Mouse (Mus musculus) urinary bladder, postnatal 14 days (tissue): ENCODE measurements at regions not wholly inside any gene's neighbourhood (a gene's known extent, or its start where the extent isn't known, plus 50 kb on each side); places are given as distances from the start of the nearest gene placed in this dataset.
"Not testable (repeated sequence)": the region's sequence is repeated elsewhere in the genome, so short reads cannot be mapped to it uniquely, and the experiment has no call there.

Experiments
- DNase-seq: peaks from one replicate; pipeline ENCODE4 v3.0.0; 2021; ENCODE audit warnings: low spot score

DNA sequence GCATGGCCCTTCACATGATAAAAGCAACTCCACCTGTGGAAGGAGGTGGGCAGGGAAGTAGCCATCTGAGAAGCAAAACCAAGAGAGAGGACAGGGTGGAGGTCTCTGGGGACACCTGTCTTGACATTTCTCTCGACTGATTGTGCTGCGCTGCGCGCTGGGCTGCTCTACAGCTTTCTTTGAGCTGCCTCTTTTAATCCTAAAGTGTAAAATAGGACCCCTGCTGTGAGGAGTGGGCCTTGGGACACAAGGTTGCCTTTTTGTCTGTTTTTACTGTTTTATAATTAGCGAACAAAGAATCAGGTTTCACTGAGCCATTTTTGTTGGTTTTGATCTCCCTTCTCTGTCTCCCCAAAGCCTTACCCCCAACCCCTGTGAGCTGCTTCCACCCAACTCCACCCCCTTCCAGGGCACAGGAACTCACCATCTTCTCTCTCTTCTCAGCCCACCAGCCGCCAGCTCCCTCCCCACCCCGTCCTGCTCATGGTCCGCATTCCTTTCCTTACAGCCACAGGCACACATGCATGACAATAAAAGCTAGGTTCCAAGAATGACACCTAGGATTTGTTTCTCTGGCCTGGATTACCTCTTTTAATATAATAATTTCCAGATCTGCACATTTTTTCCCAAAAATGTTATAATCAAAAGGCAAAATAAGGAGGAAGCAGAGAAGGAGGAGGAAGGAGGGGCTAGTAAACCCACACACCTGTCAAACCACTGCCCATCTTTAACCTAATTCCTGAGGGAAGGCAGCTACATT, 57.3 kb downstream of the Cbln4 start:
- DNase-seq = no peak

GRCm38 (mm10) chr2:171969311-171969905, 73.9 kb downstream of the Cbln4 start:
- DNase-seq = no peak

DNA sequence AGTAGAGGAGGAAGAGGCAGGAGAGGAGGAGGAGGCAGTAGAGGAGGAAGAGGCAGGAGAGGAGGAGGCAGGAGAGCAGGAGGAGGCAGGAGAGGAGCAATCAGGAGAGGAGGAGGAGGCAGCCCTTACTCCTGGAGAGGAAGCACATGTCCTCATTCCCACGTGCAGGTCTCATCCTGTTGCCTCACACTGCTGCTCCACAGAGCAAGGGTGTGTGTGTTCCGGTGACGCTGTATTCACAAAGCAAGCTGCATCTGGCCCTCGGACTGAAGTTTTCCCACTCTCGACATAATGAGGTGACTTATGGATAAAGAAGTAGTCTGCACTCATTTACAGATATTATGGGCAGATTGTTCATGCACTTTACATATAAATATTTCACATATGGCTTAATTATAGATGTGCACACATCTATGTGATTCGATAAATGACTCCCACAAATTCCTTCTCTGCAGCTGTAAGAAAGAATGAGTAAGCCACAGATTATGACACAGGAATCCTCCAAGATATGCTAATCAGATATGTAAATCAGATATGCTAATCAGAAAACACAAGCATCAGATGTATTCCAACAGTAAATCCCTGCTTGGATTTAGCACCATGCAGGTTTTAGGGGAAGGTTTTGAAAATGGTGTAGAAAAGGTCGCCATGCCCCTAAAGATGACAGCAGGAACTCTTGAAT, 96.6 kb downstream of the Cbln4 start:
- no peak for DNase-seq

DNA sequence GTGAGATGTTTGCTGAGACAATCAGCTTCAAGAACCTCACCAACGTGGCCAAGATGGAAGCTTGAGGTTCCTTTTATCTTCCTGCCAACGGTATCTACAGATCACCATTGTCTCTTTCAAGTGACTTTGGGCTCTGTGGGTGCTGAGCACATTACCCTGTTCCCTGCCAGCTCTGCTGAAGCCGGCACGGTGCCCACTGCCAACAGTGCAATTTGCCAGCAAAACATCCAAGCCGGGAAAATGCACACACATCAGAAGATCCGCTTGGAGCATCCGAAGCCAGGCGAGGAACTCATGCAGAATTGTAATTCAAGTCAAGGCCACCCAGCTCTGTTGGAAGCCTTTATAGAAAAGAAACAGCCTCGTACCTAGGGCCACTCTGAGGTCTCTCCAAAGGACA, 100.6 kb downstream of the Cbln4 start:
- no peak for DNase-seq

- DNase-seq = no peak
These were observed 107.5 kb downstream of the Cbln4 start for GRCm38 (mm10) chr2:171935646-171936325.

DNA sequence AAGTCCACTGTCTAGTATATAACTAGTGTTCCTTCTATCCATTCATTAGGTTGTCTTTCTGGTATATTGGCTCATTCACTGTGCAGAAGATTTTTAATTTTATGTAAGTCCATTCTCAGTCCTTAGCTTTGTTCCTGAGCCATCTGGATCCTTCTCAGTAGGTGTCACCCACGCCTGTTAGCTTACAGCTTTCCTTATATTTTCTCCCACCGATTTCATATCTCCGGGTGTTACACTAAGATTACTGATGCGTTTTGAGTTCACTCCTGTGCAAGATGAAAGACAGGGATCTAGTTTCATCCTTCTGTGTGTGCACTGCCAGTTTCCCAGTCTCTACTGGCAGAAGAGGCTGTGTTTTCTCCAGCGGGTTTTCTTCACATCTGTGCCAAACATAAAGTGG, 122.3 kb downstream of the Cbln4 start:
- no peak for DNase-seq

- no peak for DNase-seq
These were observed 156.0 kb downstream of the Cbln4 start for GRCm38 (mm10) chr2:171887306-171887705.

DNA sequence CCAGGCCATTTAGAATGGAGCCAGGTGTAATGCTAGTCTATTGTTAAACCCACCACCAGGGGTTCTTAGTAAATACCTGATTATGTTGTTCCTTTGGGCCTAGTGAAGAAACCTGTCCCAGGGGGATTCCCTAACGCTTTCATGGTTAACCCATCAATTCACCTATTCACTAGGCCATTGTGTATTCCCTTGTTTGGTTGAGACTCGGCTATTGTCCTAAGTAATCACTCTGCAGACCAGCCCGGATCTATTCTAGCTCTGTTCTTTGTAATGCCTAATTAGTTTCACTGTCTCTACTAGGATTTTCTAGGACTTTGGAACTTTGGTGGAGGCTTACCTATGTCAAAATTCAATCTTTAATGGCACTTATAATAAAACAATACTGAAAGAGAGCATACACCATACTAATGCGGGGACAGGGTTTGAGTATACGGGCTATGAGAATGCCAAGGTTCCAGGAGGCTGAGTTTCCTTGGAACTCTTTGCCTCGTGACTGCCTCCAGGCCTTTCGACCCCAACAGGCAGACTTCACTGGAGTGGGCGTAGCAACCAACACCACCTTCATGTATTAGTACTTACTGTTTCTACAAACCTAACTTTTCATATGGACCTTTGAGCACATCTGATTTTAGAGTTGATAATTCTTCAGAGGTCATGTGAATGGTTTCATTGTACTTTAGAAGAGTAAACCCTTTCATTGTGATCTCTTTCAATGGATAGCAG, 163.9 kb downstream of the Cbln4 start:
- not testable (repeated sequence) for DNase-seq

- DNase-seq = no peak
These were observed 175.7 kb downstream of the Cbln4 start for GRCm38 (mm10) chr2:171867550-171867949.

- DNase-seq = no peak
These were observed 178.8 kb downstream of the Cbln4 start for GRCm38 (mm10) chr2:171864376-171864965.

DNA sequence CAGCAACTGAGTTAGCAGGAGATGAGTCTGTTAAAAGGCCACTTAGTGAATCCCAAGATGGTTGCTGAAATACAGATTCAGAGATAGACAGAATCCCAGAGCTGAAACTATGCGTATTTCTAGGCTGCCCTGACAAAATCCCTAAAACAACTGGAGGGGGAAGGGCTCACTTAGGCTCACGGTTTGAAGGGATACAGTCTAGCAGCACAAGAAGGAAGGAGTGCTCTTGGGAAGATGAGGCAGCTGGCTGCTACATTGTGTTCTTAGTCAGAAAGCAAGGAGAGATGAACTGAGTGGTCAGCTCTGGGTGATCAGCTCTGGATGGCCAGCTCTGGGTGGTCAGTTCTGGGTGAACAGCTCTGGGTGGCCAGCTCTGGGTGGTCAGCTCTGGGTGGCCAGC, 180.6 kb downstream of the Cbln4 start:
- no peak for DNase-seq

GRCm38 (mm10) chr2:171858894-171859293, 184.4 kb downstream of the Cbln4 start:
- DNase-seq = no peak

DNA sequence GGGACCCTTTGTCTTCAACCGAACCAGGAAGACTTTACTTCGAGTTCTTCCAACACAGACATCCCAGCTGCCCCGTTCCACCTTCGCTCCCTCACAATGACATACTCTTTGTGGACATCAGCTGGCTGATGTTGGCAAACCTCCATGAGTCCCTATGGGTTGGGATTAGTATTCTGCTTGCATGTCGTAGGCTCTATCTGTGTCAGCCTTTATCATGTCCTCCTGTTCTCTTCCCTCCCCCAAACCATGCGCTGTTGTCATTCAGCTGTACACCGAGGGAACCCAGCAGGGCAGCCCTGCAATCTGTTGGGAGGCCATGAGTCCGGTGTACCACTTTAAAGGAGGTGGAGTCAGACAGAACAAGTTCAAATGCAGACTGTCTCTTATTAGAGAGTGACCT, 186.8 kb downstream of the Cbln4 start:
- DNase-seq = no peak

DNA sequence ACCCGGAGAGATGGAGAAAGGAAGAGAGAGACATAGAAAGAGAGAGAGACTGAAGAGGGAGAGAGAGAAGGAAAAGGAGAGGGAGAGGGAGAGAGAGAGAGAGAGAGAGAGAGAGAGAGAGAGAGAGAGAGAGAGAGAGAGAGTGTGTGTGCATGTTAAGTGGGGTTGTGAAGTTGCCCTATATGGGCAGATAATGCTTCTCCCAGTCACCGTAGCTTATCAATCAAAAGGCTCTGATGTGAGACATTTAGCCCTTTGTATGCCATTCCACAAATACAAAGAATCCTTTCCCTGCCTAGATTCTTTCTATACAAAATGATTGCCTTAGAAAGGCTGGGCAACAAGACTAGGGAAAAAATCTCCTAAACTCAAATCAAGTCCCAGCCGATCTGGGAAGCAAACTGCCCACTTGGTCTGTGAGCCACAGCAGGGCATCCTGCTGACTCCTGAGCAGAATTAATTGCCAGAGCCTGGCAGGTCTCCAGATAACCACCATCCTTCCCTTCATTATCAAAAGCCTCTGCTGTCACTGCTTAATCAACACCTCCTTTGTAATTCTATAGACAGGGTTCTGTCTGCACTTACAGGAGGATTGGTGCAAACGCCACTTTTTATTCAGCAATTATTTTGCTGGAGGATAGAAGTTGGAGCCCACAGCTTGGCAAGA, 196.3 kb downstream of the Cbln4 start:
- DNase-seq = no peak

- DNase-seq = no peak
These were observed 203.1 kb downstream of the Cbln4 start for GRCm38 (mm10) chr2:171840058-171840713.

GRCm38 (mm10) chr2:171822156-171822555, 221.1 kb downstream of the Cbln4 start:
- no peak for DNase-seq

DNA sequence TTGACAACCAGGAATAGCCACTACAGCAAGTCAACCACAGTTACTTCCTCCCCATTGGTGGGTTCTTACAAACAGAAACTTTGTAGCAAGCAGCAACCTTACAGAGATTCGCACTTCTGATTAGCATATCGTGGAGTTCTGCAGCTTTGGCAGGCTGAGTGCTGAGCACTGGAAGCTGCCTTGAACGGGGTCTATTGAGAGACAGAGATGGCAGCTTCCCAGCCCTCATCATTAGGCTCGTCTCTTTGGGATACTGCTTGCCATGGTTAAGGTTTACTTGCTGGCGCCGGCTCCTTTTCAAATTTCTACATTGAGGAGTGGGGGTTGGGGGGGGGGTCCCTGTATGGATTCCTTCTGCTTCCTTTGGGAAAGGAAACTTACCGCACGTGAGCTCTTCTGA, 224.8 kb downstream of the Cbln4 start:
- DNase-seq = no peak

DNA sequence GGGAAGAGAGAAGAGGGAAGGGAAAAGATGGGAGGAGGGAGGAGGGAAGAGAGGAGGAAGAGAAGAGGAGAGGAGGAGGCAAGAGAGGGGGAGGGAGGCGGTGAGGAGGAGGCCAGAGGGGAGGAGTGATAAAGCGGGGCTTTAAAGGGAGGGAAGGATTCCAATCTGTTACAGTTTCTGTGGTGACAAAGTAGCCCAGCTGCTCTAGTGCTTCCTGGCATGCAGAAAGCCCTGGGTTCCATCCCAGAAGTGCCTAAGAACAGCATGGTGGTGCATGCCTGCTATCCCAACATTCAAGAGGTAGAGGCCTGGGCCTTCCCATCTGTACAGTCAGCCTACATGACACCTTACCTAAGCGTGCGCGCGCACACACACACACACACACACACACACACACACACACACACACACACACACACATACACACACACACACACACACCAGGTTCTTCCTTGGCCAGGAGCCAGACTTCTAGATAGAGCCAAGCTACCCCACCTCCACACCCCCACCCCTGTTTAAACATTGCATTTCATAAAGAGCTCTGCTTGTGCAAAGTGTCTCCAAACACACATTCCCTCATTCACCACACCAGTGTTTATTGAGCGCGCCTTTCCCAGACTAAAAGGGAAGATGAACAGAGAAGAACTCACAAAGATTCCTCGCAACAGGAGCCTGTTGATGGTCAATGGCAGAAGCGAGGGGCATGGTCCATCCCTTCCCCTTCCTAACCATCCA, 226.4 kb downstream of the Cbln4 start:
- no peak for DNase-seq

- DNase-seq = no peak
These were observed 230.6 kb downstream of the Cbln4 start for GRCm38 (mm10) chr2:171812701-171813100.

- DNase-seq = no peak
These were observed 237.9 kb downstream of the Cbln4 start for GRCm38 (mm10) chr2:171805376-171805775.
